Mouse (Mus musculus) cerebellum, adult 9-10 months (tissue): ENCODE data around the gene Prkcz.
A peak's percentile ranks its signal among the peaks of the same experiment; 100 is the strongest.

Experiments used
- DNase-seq: peaks from one replicate; pipeline ENCODE4 v3.0.0; 2022

Gene Prkcz

GRCm38 (mm10) chr4:155307591-155307990 is 53.6 kb downstream of the Prkcz start:
- no peak for DNase-seq

GRCm38 (mm10) chr4:155306356-155307242 is 54.6 kb downstream of the Prkcz start:
- peak; percentile 58 for DNase-seq

- peak; percentile 69 for DNase-seq
Observed at GRCm38 (mm10) chr4:155305531-155306031, 55.6 kb downstream of the Prkcz start.

- DNase-seq = no peak
Observed at GRCm38 (mm10) chr4:155304508-155305096, 56.6 kb downstream of the Prkcz start.

- peak; percentile 75 for DNase-seq
Observed at GRCm38 (mm10) chr4:155301965-155302364, 59.2 kb downstream of the Prkcz start.

GRCm38 (mm10) chr4:155301098-155301447 is 60.1 kb downstream of the Prkcz start:
- no peak for DNase-seq

- peak; percentile 64 for DNase-seq
Observed at GRCm38 (mm10) chr4:155300421-155301097, 60.6 kb downstream of the Prkcz start.

GRCm38 (mm10) chr4:155298826-155299225 is 62.3 kb downstream of the Prkcz start:
- peak; percentile 97 for DNase-seq

GRCm38 (mm10) chr4:155297057-155297456 is 64.1 kb downstream of the Prkcz start:
- DNase-seq = peak; percentile 71

- DNase-seq = peak; percentile 87
Observed at GRCm38 (mm10) chr4:155295996-155296395, 65.2 kb downstream of the Prkcz start.

GRCm38 (mm10) chr4:155295026-155295590 is 66.1 kb downstream of the Prkcz start:
- DNase-seq = peak; percentile 58

- DNase-seq = peak; percentile 70
Observed at GRCm38 (mm10) chr4:155294381-155294780, 66.8 kb downstream of the Prkcz start.

- no peak for DNase-seq
Observed at GRCm38 (mm10) chr4:155292863-155293262, 68.3 kb downstream of the Prkcz start.

GRCm38 (mm10) chr4:155290045-155290444 is 71.1 kb downstream of the Prkcz start:
- DNase-seq = peak; percentile 94

GRCm38 (mm10) chr4:155288586-155288985 is 72.6 kb downstream of the Prkcz start:
- peak; percentile 74 for DNase-seq

GRCm38 (mm10) chr4:155287713-155288112 is 73.4 kb downstream of the Prkcz start:
- peak; percentile 81 for DNase-seq

GRCm38 (mm10) chr4:155286090-155286489 is 75.1 kb downstream of the Prkcz start:
- DNase-seq = no peak

GRCm38 (mm10) chr4:155284521-155285379 is 76.4 kb downstream of the Prkcz start:
- no peak for DNase-seq

GRCm38 (mm10) chr4:155283585-155283984 is 77.6 kb downstream of the Prkcz start:
- peak; percentile 77 for DNase-seq

GRCm38 (mm10) chr4:155283001-155283503 is 78.1 kb downstream of the Prkcz start:
- no peak for DNase-seq

- DNase-seq = no peak
Observed at GRCm38 (mm10) chr4:155282231-155282630, 78.9 kb downstream of the Prkcz start.

GRCm38 (mm10) chr4:155281652-155282051 is 79.5 kb downstream of the Prkcz start:
- DNase-seq = no peak
